Mouse (Mus musculus): Measurements from ENCODE around the gene Trpm2. TPM values are rescaled to one million over a fixed set of nuclear protein-coding genes. Genes with fewer than 3 reads are reported as not detected.
"Not testable (repeated sequence)": the region's sequence is repeated elsewhere in the genome, so short reads cannot be mapped to it uniquely, and the experiment has no call there.

The Trpm2 gene
- polyA plus RNA-seq, 1 experiment from 2014 or later = 1.5 TPM

DNA sequence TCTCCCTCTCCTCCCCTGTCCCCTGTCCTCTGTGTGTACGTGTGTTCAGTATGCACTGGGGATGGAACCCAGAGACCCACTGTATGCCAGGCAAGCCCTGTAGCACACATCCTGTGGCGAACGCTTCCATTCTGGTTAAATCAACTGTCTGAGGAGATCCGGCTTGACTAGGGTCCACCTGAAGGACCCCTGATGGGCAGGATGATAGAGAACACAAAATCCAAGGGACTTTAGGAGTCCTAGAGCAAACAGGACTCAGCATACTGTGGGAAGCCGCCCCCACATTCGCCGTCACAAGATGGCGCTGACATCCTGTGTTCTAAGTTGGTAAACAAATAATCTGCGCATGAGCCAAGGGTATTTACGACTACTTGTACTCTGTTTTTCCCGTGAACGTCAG lies 19.9 kb downstream of the Trpm2 start:
- not testable (repeated sequence) for H3K27me3 ChIP-seq (ENCODE audit: control insufficient read depth, insufficient read depth, low read length); H3K4me3 ChIP-seq (ENCODE audit: low read depth, low read length); ATAC-seq (ENCODE audit: insufficient number of reproducible peaks, insufficient read depth, low FRiP score, low read depth); H3K27ac ChIP-seq (ENCODE audit: low read length); H3K36me3 ChIP-seq (ENCODE audit: control insufficient read depth, insufficient read depth, low read length); H3K4me1 ChIP-seq (ENCODE audit: control insufficient read depth, insufficient read depth, low read length); H3K9ac ChIP-seq (replicated peaks; ENCODE audit: low read depth, low read length); H3K4me2 ChIP-seq (replicated peaks; ENCODE audit: low read depth, low read length); H3K9me3 ChIP-seq (ENCODE audit: control insufficient read depth, low read depth, low read length)
- 92% methylated on average over 8 of the region's 12 CpGs for WGBS

DNA sequence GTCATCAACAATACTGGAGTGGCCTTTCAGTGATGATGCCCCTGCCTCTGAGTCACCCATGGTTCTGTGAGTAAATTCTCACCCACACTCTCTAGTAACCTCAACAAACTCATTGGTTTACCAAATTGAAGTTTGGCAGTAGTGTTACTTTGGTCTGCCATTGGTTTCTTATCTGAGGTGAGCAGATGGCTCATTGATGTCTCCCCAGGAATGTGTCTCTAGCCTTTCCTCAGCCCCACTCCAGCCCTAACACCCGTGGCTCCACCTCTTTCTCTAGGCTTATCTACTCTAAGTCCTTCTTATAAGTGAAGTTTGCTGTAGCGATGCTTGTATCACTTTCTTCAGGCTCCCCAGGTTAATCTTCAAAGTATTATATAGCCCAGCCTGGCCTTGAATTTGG lies 30.7 kb downstream of the Trpm2 start:
- H3K4me1 ChIP-seq (ENCODE audit: control insufficient read depth, insufficient read depth, low read length) = no peaks in the 10 kb centered on the region
- no peak overlapping the region for H3K27ac ChIP-seq (ENCODE audit: low read length)
- 70% methylated on average over 2 of the region's 2 CpGs for WGBS
- no peak overlapping the region for H3K9ac ChIP-seq (replicated peaks; ENCODE audit: low read depth, low read length)
- H3K4me2 ChIP-seq (replicated peaks; ENCODE audit: low read depth, low read length) = no peak overlapping the region
- ATAC-seq (ENCODE audit: insufficient number of reproducible peaks, insufficient read depth, low FRiP score, low read depth) = no peak
- H3K9me3 ChIP-seq (ENCODE audit: control insufficient read depth, low read depth, low read length) = no peaks in the 10 kb centered on the region
- no peaks in the 10 kb centered on the region for H3K36me3 ChIP-seq (ENCODE audit: control insufficient read depth, insufficient read depth, low read length)
- no peak overlapping the region for H3K4me3 ChIP-seq (ENCODE audit: low read depth, low read length)
- H3K27me3 ChIP-seq (ENCODE audit: control insufficient read depth, insufficient read depth, low read length) = no peaks in the 10 kb centered on the region

DNA sequence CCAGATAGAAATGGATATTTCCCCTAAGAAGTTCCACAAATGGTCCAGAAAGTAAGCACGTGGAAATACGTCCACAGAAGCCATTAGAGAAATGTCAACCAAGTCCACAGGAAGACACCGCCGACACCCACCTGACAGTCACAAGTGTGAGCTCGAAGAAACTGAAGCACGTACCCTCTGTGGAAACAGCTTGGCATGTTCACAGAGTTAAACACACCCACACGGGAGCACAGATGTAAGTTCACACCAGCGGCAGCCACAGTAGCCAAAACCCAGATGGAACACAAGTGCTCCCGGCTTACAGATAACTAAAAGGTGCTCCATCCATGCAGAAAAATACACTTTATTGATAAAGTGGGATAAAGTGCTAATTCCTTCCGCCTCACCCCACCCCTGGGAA lies 43.0 kb downstream of the Trpm2 start:
- no peak overlapping the region for H3K4me3 ChIP-seq (ENCODE audit: low read depth, low read length)

DNA sequence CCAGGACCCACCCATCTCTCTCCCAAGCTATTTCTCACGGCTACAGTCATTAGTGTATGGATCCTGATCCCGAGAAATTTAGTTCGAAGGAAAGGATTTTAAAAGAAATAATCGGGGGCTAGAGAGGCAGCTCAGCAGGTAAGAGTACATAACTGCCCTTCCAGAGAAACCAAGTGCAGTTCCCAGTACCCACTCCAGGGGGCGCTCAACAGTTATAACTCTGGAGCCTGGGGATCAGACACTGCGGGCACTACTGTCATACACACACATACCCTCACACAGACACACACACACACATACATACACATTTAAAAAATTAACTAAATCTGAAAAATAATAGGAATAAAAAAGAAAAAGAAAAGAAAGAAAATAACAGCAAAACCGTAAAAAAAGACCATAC lies 44.2 kb downstream of the Trpm2 start:
- WGBS = 48% methylated on average over 7 of the region's 7 CpGs
- no peak for ATAC-seq (ENCODE audit: insufficient number of reproducible peaks, insufficient read depth, low FRiP score, low read depth)
- H3K4me2 ChIP-seq (replicated peaks; ENCODE audit: low read depth, low read length) = no peak overlapping the region
- no peak overlapping the region for H3K9ac ChIP-seq (replicated peaks; ENCODE audit: low read depth, low read length)
- H3K4me1 ChIP-seq (ENCODE audit: control insufficient read depth, insufficient read depth, low read length) = no peaks in the 10 kb centered on the region
- no peaks in the 10 kb centered on the region for H3K27me3 ChIP-seq (ENCODE audit: control insufficient read depth, insufficient read depth, low read length)
- H3K9me3 ChIP-seq (ENCODE audit: control insufficient read depth, low read depth, low read length) = no peaks in the 10 kb centered on the region
- no peaks in the 10 kb centered on the region for H3K36me3 ChIP-seq (ENCODE audit: control insufficient read depth, insufficient read depth, low read length)
- no peak overlapping the region for H3K27ac ChIP-seq (ENCODE audit: low read length)
- no peak overlapping the region for H3K4me3 ChIP-seq (ENCODE audit: low read depth, low read length)

More for the DNA sequence above, 43.0 kb downstream of the Trpm2 start:
- Histone ChIP-seq H3K27me3 (ENCODE audit: control insufficient read depth, insufficient read depth, low read length) (no peaks in the 10 kb centered on the region), H3K27ac (ENCODE audit: low read length) (no peak overlapping the region), H3K9me3 (ENCODE audit: control insufficient read depth, low read depth, low read length) (no peaks in the 10 kb centered on the region), H3K4me1 (ENCODE audit: control insufficient read depth, insufficient read depth, low read length) (no peaks in the 10 kb centered on the region), H3K4me2 (replicated peaks; ENCODE audit: low read depth, low read length) (no peak overlapping the region), H3K9ac (replicated peaks; ENCODE audit: low read depth, low read length) (no peak overlapping the region), H3K36me3 (ENCODE audit: control insufficient read depth, insufficient read depth, low read length) (no peaks in the 10 kb centered on the region)
- no peak for ATAC-seq (ENCODE audit: insufficient number of reproducible peaks, insufficient read depth, low FRiP score, low read depth)
- WGBS = 82% methylated on average over 10 of the region's 10 CpGs

DNA sequence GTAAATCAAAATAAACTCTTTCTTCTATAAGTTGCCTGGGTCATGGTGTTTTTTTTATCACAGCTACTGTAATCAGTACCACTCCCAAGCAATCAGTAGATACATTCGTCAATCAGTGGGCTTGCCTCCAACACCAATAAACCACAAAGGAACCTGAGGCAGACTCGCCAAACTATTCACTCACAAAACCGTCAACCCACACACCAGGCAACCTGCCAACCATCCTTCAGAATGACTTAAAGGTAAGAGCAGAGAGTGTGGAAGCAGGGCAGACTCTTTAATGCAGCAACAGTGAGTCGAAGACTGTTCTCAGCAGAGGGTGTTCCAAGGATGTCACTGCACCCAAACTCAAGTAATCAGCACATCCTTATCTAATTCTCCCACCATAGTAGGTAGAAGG lies 47.7 kb downstream of the Trpm2 start:
- 62% methylated on average over 4 of the region's 4 CpGs for WGBS
- Histone ChIP-seq H3K4me2 (replicated peaks; ENCODE audit: low read depth, low read length) (no peak overlapping the region), H3K9me3 (ENCODE audit: control insufficient read depth, low read depth, low read length) (no peaks in the 10 kb centered on the region), H3K4me3 (ENCODE audit: low read depth, low read length) (no peak overlapping the region), H3K27ac (ENCODE audit: low read length) (no peak overlapping the region), H3K36me3 (ENCODE audit: control insufficient read depth, insufficient read depth, low read length) (no peaks in the 10 kb centered on the region), H3K9ac (replicated peaks; ENCODE audit: low read depth, low read length) (no peak overlapping the region), H3K4me1 (ENCODE audit: control insufficient read depth, insufficient read depth, low read length) (no peaks in the 10 kb centered on the region), H3K27me3 (ENCODE audit: control insufficient read depth, insufficient read depth, low read length) (no peaks in the 10 kb centered on the region)
- no peak for ATAC-seq (ENCODE audit: insufficient number of reproducible peaks, insufficient read depth, low FRiP score, low read depth)

DNA sequence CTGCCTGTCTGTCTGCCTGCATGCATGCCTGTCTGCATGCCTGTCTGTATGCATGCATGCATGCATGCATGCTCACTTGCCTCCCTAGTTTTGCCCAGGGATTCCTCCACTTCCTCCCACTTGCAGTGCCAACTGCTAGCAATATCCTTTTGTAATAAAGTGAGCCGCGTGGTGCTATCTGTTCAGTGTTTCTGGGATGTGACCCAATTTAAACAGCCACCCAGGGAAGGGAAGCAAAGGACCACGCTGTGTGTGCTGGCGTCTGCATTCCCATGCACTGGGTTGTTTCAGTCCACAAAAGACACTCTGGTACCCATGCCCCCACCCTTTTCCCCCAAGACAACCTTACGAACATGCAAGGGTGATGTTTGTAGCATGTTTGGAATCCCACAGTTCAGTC lies 49.4 kb downstream of the Trpm2 start:
- Histone ChIP-seq H3K36me3 (ENCODE audit: control insufficient read depth, insufficient read depth, low read length) (no peaks in the 10 kb centered on the region), H3K9ac (replicated peaks; ENCODE audit: low read depth, low read length) (no peak overlapping the region), H3K4me2 (replicated peaks; ENCODE audit: low read depth, low read length) (no peak overlapping the region), H3K9me3 (ENCODE audit: control insufficient read depth, low read depth, low read length) (no peaks in the 10 kb centered on the region), H3K4me1 (ENCODE audit: control insufficient read depth, insufficient read depth, low read length) (no peaks in the 10 kb centered on the region), H3K4me3 (ENCODE audit: low read depth, low read length) (no peak overlapping the region), H3K27ac (ENCODE audit: low read length) (no peak overlapping the region), H3K27me3 (ENCODE audit: control insufficient read depth, insufficient read depth, low read length) (no peaks in the 10 kb centered on the region)
- ATAC-seq (ENCODE audit: insufficient number of reproducible peaks, insufficient read depth, low FRiP score, low read depth) = no peak
- WGBS = 72% methylated on average over 5 of the region's 5 CpGs

DNA sequence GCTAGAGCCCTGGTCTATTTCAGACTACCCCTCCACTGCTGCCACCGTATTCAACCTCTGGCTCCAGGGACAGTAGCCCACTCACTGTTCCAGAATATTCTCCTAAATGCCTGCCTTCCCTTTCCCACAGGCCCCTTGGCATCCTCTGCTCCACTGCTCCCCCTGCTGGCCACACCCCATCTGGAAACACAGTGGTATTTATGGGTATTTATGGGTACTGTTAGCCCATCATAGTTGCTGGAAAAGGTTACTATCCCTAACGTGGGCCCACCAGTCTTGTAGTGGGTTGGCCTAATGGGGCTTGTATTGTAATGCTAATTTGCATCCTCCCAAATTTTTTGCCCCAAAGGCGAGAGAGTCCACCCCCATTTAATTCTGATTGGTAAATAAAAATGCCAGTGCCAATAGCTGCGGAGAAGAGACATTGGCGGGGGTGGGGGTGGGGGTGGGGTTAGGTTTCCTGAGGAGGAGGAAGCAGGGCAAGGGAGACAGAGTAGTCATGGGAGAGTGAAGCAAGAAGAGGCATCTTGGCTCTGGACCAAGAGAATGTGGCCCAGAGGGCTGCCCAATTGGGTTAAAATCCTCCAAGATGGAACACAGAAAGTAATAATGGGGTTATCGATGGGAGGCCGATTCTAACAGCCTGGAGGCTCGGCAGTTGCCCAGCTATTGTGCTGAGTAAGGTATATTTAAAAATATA lies 53.6 kb downstream of the Trpm2 start:
- H3K36me3 ChIP-seq (ENCODE audit: control insufficient read depth, insufficient read depth, low read length) = no peaks in the 10 kb centered on the region
- WGBS = 68% methylated on average over 8 of the region's 8 CpGs
- ATAC-seq (ENCODE audit: insufficient number of reproducible peaks, insufficient read depth, low FRiP score, low read depth) = no peak
- no peak overlapping the region for H3K9ac ChIP-seq (replicated peaks; ENCODE audit: low read depth, low read length)
- H3K9me3 ChIP-seq (ENCODE audit: control insufficient read depth, low read depth, low read length) = no peaks in the 10 kb centered on the region
- H3K4me3 ChIP-seq (ENCODE audit: low read depth, low read length) = no peak overlapping the region
- H3K4me2 ChIP-seq (replicated peaks; ENCODE audit: low read depth, low read length) = no peak overlapping the region
- H3K4me1 ChIP-seq (ENCODE audit: control insufficient read depth, insufficient read depth, low read length) = no peaks in the 10 kb centered on the region
- H3K27ac ChIP-seq (ENCODE audit: low read length) = no peak overlapping the region
- H3K27me3 ChIP-seq (ENCODE audit: control insufficient read depth, insufficient read depth, low read length) = no peaks in the 10 kb centered on the region

DNA sequence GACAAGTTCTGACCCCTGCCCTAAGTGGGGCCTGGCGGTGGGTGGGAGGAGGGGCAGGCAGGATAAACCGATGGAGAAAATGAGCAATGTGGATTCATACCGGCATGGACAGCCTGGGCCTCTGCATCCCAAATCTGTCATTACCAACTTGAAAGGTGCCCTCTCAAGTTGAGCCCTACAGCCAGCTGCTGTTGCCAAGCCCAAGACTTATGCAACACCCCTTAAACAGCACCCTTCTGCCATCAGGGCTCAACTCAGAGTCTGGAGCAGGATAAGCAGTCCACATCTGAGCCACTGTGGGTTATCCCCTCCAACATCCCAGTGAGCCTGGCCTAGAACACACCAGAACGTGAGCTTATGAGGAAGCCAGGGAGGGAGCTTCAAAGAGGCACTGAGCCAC lies 57.1 kb downstream of the Trpm2 start:
- 69% methylated on average over 4 of the region's 4 CpGs for WGBS

DNA sequence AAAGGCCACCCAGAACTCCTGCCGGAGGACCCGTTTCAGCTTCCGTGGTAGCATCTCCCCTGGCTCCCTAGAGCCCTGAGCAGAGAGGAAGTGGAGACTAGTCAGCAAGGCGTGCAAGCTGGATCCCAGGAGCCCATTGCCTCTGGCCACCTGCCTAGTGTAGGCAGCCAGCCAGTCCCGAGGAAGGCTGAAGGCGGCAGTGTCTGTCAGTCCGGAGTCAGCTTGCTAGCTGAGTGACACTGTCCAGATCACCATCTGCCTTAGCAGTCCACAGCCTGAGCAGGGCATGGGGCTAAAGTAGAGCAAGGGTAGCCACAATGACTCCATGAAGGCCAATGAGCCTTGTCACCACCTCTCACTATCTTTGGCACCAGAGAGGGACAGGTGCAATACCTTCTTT lies 57.8 kb downstream of the Trpm2 start:
- no peak for ATAC-seq (ENCODE audit: insufficient number of reproducible peaks, insufficient read depth, low FRiP score, low read depth)
- no peak overlapping the region for H3K4me3 ChIP-seq (ENCODE audit: low read depth, low read length)
- H3K27ac ChIP-seq (ENCODE audit: low read length) = no peak overlapping the region
- 62% methylated on average over 7 of the region's 7 CpGs for WGBS
- no peak overlapping the region for H3K9ac ChIP-seq (replicated peaks; ENCODE audit: low read depth, low read length)
- H3K4me2 ChIP-seq (replicated peaks; ENCODE audit: low read depth, low read length) = no peak overlapping the region
- H3K36me3 ChIP-seq (ENCODE audit: control insufficient read depth, insufficient read depth, low read length) = no peaks in the 10 kb centered on the region
- H3K4me1 ChIP-seq (ENCODE audit: control insufficient read depth, insufficient read depth, low read length) = no peaks in the 10 kb centered on the region
- no peaks in the 10 kb centered on the region for H3K27me3 ChIP-seq (ENCODE audit: control insufficient read depth, insufficient read depth, low read length)
- H3K9me3 ChIP-seq (ENCODE audit: control insufficient read depth, low read depth, low read length) = no peaks in the 10 kb centered on the region

More for the DNA sequence above, 57.1 kb downstream of the Trpm2 start:
- no peak for ATAC-seq (ENCODE audit: insufficient number of reproducible peaks, insufficient read depth, low FRiP score, low read depth)
- no peaks in the 10 kb centered on the region for H3K9me3 ChIP-seq (ENCODE audit: control insufficient read depth, low read depth, low read length)
- no peaks in the 10 kb centered on the region for H3K36me3 ChIP-seq (ENCODE audit: control insufficient read depth, insufficient read depth, low read length)
- no peaks in the 10 kb centered on the region for H3K27me3 ChIP-seq (ENCODE audit: control insufficient read depth, insufficient read depth, low read length)
- H3K4me3 ChIP-seq (ENCODE audit: low read depth, low read length) = no peak overlapping the region
- no peaks in the 10 kb centered on the region for H3K4me1 ChIP-seq (ENCODE audit: control insufficient read depth, insufficient read depth, low read length)
- no peak overlapping the region for H3K27ac ChIP-seq (ENCODE audit: low read length)
- H3K4me2 ChIP-seq (replicated peaks; ENCODE audit: low read depth, low read length) = no peak overlapping the region
- no peak overlapping the region for H3K9ac ChIP-seq (replicated peaks; ENCODE audit: low read depth, low read length)
